Mouse (Mus musculus) stomach, postnatal 0 days (tissue): ENCODE measurements around the gene Ugt1a2. TPM values are rescaled to one million over a fixed set of nuclear protein-coding genes. Genes with fewer than 3 reads are reported as not detected.
"Not testable (repeated sequence)": the region's sequence is repeated elsewhere in the genome, so short reads cannot be mapped to it uniquely, and the experiment has no call there.

Experiments used
- ATAC-seq: fragments of 200-750 bp; cut with Nextera tagmentation; 2 replicates; pipeline ENCODE4 v1.8.0; 2017; ENCODE audit not compliant: low FRiP score, low TSS enrichment
- DNase-seq: peaks from one replicate; pipeline ENCODE4 v3.0.0-alpha.2; 2016; ENCODE audit warnings: low spot score
- H3K27ac ChIP-seq: fragments of 300-500 bp; sonication (generic); replicated peaks from 2 replicates; pipeline ENCODE4 v1.5.1; 2014; ENCODE audit warnings: mild to moderate bottlenecking, control low read depth
- H3K27me3 ChIP-seq: fragments of 300-500 bp; sonication (generic); 2 replicates; pipeline ENCODE4 v1.6.1; 2014; ENCODE audit warnings: low read length; ENCODE audit not compliant: control insufficient read depth, insufficient read depth
- H3K36me3 ChIP-seq: fragments of 300-500 bp; sonication (generic); 2 replicates; pipeline ENCODE4 v1.6.1; 2014; ENCODE audit warnings: low read length, mixed read lengths; ENCODE audit not compliant: control insufficient read depth, insufficient read depth
- H3K4me1 ChIP-seq: fragments of 300-500 bp; sonication (generic); replicated peaks from 2 replicates; pipeline ENCODE4 v1.6.1; 2014; ENCODE audit warnings: antibody characterized with exemption; ENCODE audit not compliant: control insufficient read depth, insufficient read depth
- H3K4me2 ChIP-seq: fragments of 300-500 bp; sonication (generic); replicated peaks from 2 replicates; pipeline ENCODE4 v1.6.1; 2014; ENCODE audit warnings: low read depth, mild to moderate bottlenecking, control low read depth, moderate library complexity
- H3K4me3 ChIP-seq: fragments of 300-500 bp; sonication (generic); 2 replicates; pipeline ENCODE4 v1.5.1; 2014; ENCODE audit warnings: low read depth, low read length, control low read depth
- H3K9ac ChIP-seq: fragments of 300-500 bp; sonication (generic); 2 replicates; pipeline ENCODE4 v1.6.1; 2014; ENCODE audit warnings: mild to moderate bottlenecking, low read length, control low read depth, mixed read lengths
- H3K9me3 ChIP-seq: fragments of 300-500 bp; sonication (generic); 2 replicates; pipeline ENCODE4 v1.6.1; 2016; ENCODE audit warnings: low read length; ENCODE audit not compliant: control insufficient read depth
- CTCF ChIP-seq: IDR thresholded peaks from 2 replicates; pipeline ENCODE4 v1.5.1; 2016; ENCODE audit warnings: antibody characterized with exemption, low read depth, mild to moderate bottlenecking, moderate library complexity
- EP300 ChIP-seq: optimal IDR thresholded peaks from 2 replicates; pipeline ENCODE3; 2016; ENCODE audit warnings: antibody characterized with exemption
- WGBS: fragments of 180-500 bp; shearing (Covaris S2); extraction: QIAGEN DNeasy Blood & Tissue Kit; methylation state at CpG from one replicate; pipeline ENCODE4 v1.1.7; 2014; 5-methylcytosine and 5-hydroxymethylcytosine counted together
- polyA plus RNA-seq: library from polyadenylated mRNA; unstranded; fragments of >200 nt; fragmentation: Nextera tagmentation; extraction: Ambion mirVana; gene quantifications from 2 replicates; pipeline ENCODE4 v1.2.1, GENCODE M21; 2015

Ugt1a2 gene
- polyA plus RNA-seq = 0.12 TPM in 1 of 2 replicates, not detected in the other

DNA sequence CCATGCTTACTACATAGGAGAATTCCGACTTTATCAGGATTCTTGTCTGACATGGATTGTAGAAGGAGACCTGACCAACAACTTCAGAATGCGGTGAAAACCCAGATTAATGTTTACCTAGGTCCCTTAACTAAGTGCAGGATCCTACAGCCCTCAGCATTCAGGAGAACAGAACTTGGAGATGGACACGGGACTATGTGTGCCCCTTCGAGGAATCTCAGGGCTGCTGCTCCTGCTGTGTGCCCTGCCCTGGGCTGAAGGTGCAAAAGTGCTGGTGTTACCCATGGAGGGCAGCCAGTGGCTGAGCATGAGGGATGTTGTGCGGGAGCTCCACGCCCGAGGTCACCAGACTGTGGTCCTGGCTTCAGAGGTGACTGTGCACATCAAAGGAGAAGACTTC is at the start of gene Ugt1a2:
TSS of gene Ugt1a2 (plus strand) at position 146 of the 400 bp plus-strand sequence.
- H3K36me3 ChIP-seq = no peaks in the 10 kb centered on the region
- H3K9ac ChIP-seq = no peak within 1 kb of the TSS
- TF ChIP-seq EP300 (no peak), CTCF (no peak)
- no peak for ATAC-seq
- no peaks in the 10 kb centered on the region for H3K9me3 ChIP-seq
- no peak within 1 kb of the TSS for H3K4me3 ChIP-seq
- H3K4me1 ChIP-seq = no peaks in the 10 kb centered on the region
- DNase-seq = no peak
- no peak within 1 kb of the TSS for H3K4me2 ChIP-seq
- H3K27me3 ChIP-seq = no peaks in the 10 kb centered on the region
- WGBS = 62% methylated on average over 7 of the region's 7 CpGs
- H3K27ac ChIP-seq = no peak within 1 kb of the TSS

DNA sequence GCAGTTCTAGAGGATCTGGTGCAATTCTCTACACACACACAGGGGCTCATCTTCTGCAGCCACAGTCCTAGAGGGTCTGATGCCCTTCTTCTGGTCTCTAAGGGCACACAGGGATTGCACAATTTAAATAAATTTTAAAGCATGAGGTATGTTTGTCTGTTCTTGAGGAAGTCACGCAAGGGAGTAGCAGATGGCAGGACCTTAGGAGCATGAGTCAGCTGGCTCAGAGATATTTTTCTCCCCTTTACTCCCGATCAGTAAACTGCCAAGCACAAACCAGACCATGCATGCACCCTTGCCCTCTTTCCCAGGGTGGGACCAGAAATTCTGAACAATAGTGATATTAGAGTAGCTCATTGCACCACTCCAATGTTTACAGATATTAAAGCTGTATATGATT is 42.0 kb upstream of the Ugt1a2 start:
- Histone ChIP-seq H3K9ac (no peak overlapping the region), H3K27ac (no peak overlapping the region), H3K27me3 (no peaks in the 10 kb centered on the region), H3K4me2 (no peak overlapping the region), H3K4me1 (no peaks in the 10 kb centered on the region), H3K9me3 (no peaks in the 10 kb centered on the region), H3K36me3 (no peaks in the 10 kb centered on the region), H3K4me3 (no peak overlapping the region)
- TF ChIP-seq EP300 = no peak
- TF ChIP-seq CTCF = no peak
- 39% methylated on average over 2 of the region's 2 CpGs for WGBS
- peak; percentile 38 for DNase-seq
- ATAC-seq = peak; percentile 98

GRCm38 (mm10) chr1:88165711-88166110 is 34.7 kb upstream of the Ugt1a2 start, which contains the start of gene Ugt1a5:
Gene Ugt1a5 (plus strand): TSS chr1:88166012.
- H3K36me3 ChIP-seq = no peaks in the 10 kb centered on the region
- no peaks in the 10 kb centered on the region for H3K9me3 ChIP-seq
- no peak within 1 kb of the TSS for H3K4me2 ChIP-seq
- WGBS = 88% methylated on average over 5 of the region's 5 CpGs
- no peaks in the 10 kb centered on the region for H3K27me3 ChIP-seq
- H3K4me1 ChIP-seq = no peaks in the 10 kb centered on the region
- no peak for DNase-seq
- no peak for TF ChIP-seq CTCF
- no peak for TF ChIP-seq EP300
- no peak within 1 kb of the TSS for H3K9ac ChIP-seq
- no peak for ATAC-seq
- no peak within 1 kb of the TSS for H3K27ac ChIP-seq
- no peak within 1 kb of the TSS for H3K4me3 ChIP-seq

- not testable (repeated sequence) for H3K9me3 ChIP-seq, H3K4me1 ChIP-seq, H3K4me2 ChIP-seq, ATAC-seq, H3K27ac ChIP-seq, H3K4me3 ChIP-seq, H3K9ac ChIP-seq, H3K27me3 ChIP-seq, H3K36me3 ChIP-seq, DNase-seq
- 74% methylated on average over 5 of the region's 7 CpGs for WGBS
Observed at GRCm38 (mm10) chr1:88172190-88172589, 28.2 kb upstream of the Ugt1a2 start.

DNA sequence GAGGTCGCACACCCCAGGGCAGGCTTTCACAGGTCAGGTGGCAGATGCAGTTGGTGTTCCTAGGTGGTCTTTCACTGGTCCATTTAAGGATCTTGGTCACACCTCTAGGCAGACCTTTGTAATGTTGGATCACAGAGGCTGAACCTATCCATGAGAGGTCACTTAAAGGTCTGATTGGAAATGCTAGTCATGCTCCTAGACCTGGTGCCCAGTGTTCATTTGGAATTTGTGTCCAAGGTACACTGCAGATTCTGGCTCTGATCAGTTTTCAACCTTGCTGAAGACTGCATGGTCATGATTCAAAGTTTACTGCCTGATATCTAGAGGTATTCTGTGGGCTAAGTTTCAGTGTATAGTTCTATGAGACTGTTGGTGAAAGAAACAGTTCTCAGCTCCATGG is 20.7 kb upstream of the Ugt1a2 start:
- WGBS = 86% methylated on average over 1 of the region's 1 CpGs
- TF ChIP-seq EP300 (no peak), CTCF (no peak)

DNA sequence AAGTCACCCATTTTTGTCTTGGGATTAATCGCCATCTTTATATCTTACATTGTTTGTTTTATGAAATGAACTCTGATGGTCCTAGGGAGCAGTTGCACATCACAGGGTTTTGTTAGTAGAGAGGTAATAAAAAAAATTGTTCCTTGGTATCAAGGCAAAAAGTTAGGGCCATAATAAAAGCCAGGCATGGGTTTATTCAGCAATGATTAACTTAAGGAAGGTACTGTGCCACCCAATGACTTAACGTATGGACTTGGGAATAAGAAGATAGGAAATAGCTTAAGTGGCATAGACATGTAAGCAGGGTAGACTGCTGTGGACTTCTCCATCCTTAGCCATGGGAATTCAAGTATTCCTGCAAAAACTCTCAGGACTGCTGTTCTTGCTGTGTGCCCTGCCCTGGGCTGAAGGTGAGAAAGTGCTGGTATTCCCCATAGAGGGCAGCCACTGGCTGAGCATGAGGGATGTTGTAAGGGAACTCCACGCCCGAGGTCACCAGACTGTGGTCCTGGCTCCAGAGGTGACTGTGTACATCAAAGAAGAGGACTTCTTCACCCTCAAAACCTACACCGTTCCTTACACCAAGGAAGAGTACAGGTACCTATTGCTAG is 14.0 kb upstream of the Ugt1a2 start:
- H3K4me1 ChIP-seq = no peaks in the 10 kb centered on the region
- DNase-seq (no peak), ATAC-seq (no peak)
- H3K27ac ChIP-seq = no peak overlapping the region
- WGBS = 84% methylated on average over 5 of the region's 5 CpGs
- TF ChIP-seq EP300 = no peak
- TF ChIP-seq CTCF = no peak
- H3K9ac ChIP-seq = no peak overlapping the region
- no peak overlapping the region for H3K4me2 ChIP-seq
- no peaks in the 10 kb centered on the region for H3K9me3 ChIP-seq
- no peaks in the 10 kb centered on the region for H3K36me3 ChIP-seq
- no peak overlapping the region for H3K4me3 ChIP-seq
- no peaks in the 10 kb centered on the region for H3K27me3 ChIP-seq

More for the DNA sequence above, 20.7 kb upstream of the Ugt1a2 start:
- no peaks in the 10 kb centered on the region for H3K36me3 ChIP-seq
- ATAC-seq (no peak), DNase-seq (no peak)
- H3K4me3 ChIP-seq = no peak overlapping the region
- H3K27me3 ChIP-seq = no peaks in the 10 kb centered on the region
- no peak overlapping the region for H3K9ac ChIP-seq
- H3K4me2 ChIP-seq = no peak overlapping the region
- no peaks in the 10 kb centered on the region for H3K4me1 ChIP-seq
- H3K9me3 ChIP-seq = no peaks in the 10 kb centered on the region
- no peak overlapping the region for H3K27ac ChIP-seq
